Mouse (Mus musculus) stomach, postnatal 0 days (tissue): ENCODE data around the gene Cacng2.

Experiments used
- CTCF ChIP-seq: IDR thresholded peaks from 2 replicates; pipeline ENCODE4 v1.5.1; 2016; ENCODE audit warnings: antibody characterized with exemption, low read depth, mild to moderate bottlenecking, moderate library complexity
- EP300 ChIP-seq: optimal IDR thresholded peaks from 2 replicates; pipeline ENCODE3; 2016; ENCODE audit warnings: antibody characterized with exemption

DNA sequence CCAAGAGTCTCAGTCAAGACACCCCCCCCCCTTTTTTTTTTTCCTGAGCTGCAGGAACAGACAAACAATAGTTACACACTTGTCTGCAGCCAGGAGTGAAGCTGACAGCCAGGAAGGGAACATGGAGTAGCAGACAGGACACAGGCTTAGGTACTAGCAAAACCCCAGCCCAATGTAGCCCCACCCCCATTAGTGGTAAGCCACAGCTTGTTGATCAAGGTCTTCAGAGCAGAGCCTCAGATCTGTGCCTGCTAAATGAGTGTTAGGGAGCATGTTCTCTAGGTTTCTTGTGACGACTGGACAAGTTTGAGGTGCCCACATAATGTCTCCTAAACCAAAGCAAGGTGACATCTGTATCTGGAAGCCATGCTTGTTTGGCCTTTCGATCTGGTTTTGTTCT, 165.5 kb downstream of the Cacng2 start:
- TF ChIP-seq CTCF: no peak
- no peak for TF ChIP-seq EP300
